Mouse (Mus musculus) intestine, embryonic 14.5 days (tissue): ENCODE data around the gene Sncg. TPM values are rescaled to one million over a fixed set of nuclear protein-coding genes. Genes with fewer than 3 reads are reported as not detected.

Experiments used
- ATAC-seq: fragments of 200-750 bp; cut with Nextera tagmentation; replicated peaks from 2 replicates; pipeline ENCODE4 v1.8.0; 2017; ENCODE audit warnings: low read depth, moderate number of reproducible peaks, moderate TSS enrichment, moderate library complexity; ENCODE audit not compliant: low FRiP score, low TSS enrichment
- DNase-seq: peaks from one replicate; pipeline ENCODE4 v3.0.0-alpha.2; 2018; ENCODE audit warnings: low spot score
- H3K27ac ChIP-seq: fragments of 300-500 bp; sonication (generic); 2 replicates; pipeline ENCODE4 v1.5.1; 2014; ENCODE audit warnings: low read depth, mild to moderate bottlenecking, control low read depth
- H3K27me3 ChIP-seq: fragments of 300-500 bp; sonication (generic); replicated peaks from 2 replicates; pipeline ENCODE4 v1.6.1; 2014; ENCODE audit warnings: low read length, control low read depth; ENCODE audit not compliant: control insufficient read depth, insufficient read depth
- H3K36me3 ChIP-seq: fragments of 300-500 bp; sonication (generic); 2 replicates; pipeline ENCODE4 v1.6.1; 2014; ENCODE audit warnings: low read length, control low read depth; ENCODE audit not compliant: control insufficient read depth, insufficient read depth
- H3K4me1 ChIP-seq: fragments of 300-500 bp; sonication (generic); replicated peaks from 2 replicates; pipeline ENCODE4 v1.6.1; 2014; ENCODE audit warnings: low read length, control low read depth, mixed read lengths; ENCODE audit not compliant: control insufficient read depth, insufficient read depth
- H3K4me2 ChIP-seq: fragments of 300-500 bp; sonication (generic); 2 replicates; pipeline ENCODE4 v1.6.1; 2014; ENCODE audit warnings: low read length
- H3K4me3 ChIP-seq: fragments of 300-500 bp; sonication (generic); 2 replicates; pipeline ENCODE4 v1.5.1; 2014; ENCODE audit warnings: low read depth, low read length, control low read depth, mixed read lengths
- H3K9ac ChIP-seq: fragments of 300-500 bp; sonication (generic); 2 replicates; pipeline ENCODE4 v1.6.1; 2014; ENCODE audit warnings: mild to moderate bottlenecking, low read length
- H3K9me3 ChIP-seq: fragments of 300-500 bp; sonication (generic); 2 replicates; pipeline ENCODE4 v1.6.1; 2016; ENCODE audit warnings: low read length, control low read depth; ENCODE audit not compliant: control insufficient read depth
- WGBS: fragments of 180-500 bp; shearing (Covaris S2); extraction: QIAGEN DNeasy Blood & Tissue Kit; methylation state at CpG from one replicate; pipeline ENCODE4 v1.1.7; 2014; 5-methylcytosine and 5-hydroxymethylcytosine counted together
- polyA plus RNA-seq: library from polyadenylated mRNA; unstranded; fragments of >200 nt; fragmentation: Nextera tagmentation; extraction: Ambion mirVana; gene quantifications from 2 replicates; pipeline ENCODE4 v1.2.1, GENCODE M21; 2014

Sncg gene
- polyA plus RNA-seq, 1 experiment from 2014 or later: 49.5 TPM

GRCm38 (mm10) chr14:34323576-34324085 is 51.0 kb downstream of the Sncg start:
- no peaks in the 10 kb centered on the region for H3K4me1 ChIP-seq
- no peaks in the 10 kb centered on the region for H3K9me3 ChIP-seq
- no peak for ATAC-seq
- no peak overlapping the region for H3K27ac ChIP-seq
- peaks cover 82% of the 10 kb centered on the region for H3K36me3 ChIP-seq
- DNase-seq: no peak
- no peaks in the 10 kb centered on the region for H3K27me3 ChIP-seq
- H3K4me3 ChIP-seq: no peak overlapping the region
- no peak overlapping the region for H3K9ac ChIP-seq
- 90% methylated on average over 5 of the region's 5 CpGs for WGBS
- no peak overlapping the region for H3K4me2 ChIP-seq

Other genes starting within 250 kb of the Sncg start
- gene Npy4r, start 222.3 kb downstream of the Sncg start, polyA plus RNA-seq: 0.14 and 0.48 TPM in 2 replicates
- 0.39 TPM in 2 replicates for gene Gprin2, start 173.1 kb downstream of the Sncg start, polyA plus RNA-seq
- 0.54 and 0.60 TPM in 2 replicates for gene Syt15, start 155.2 kb downstream of the Sncg start, polyA plus RNA-seq
- 9.5 and 11.0 TPM in 2 replicates for gene Shld2, start 64.3 kb downstream of the Sncg start, polyA plus RNA-seq
- 100 and 104 TPM in 2 replicates for gene Glud1, start 64.1 kb downstream of the Sncg start, polyA plus RNA-seq
- not detected in 2 replicates for gene Fam25c, start 19.4 kb downstream of the Sncg start, polyA plus RNA-seq
- 8.1 and 8.2 TPM in 2 replicates for gene Mmrn2, start 676 bp upstream of the Sncg start, polyA plus RNA-seq
- gene Bmpr1a, start 128.6 kb upstream of the Sncg start, polyA plus RNA-seq: 56.7 and 56.8 TPM in 2 replicates
- not detected in 2 replicates for gene 9230112D13Rik, start 148.0 kb upstream of the Sncg start, polyA plus RNA-seq
- gene Ldb3, start 213.9 kb upstream of the Sncg start, polyA plus RNA-seq: 1.6 and 2.0 TPM in 2 replicates
- not detected in 2 replicates for gene Opn4, start 225.4 kb upstream of the Sncg start, polyA plus RNA-seq